Mouse (Mus musculus) lung, embryonic 14.5 days (tissue): Measurements from ENCODE around the gene Kcnn3. TPM values are rescaled to one million over a fixed set of nuclear protein-coding genes. Genes with fewer than 3 reads are reported as not detected.

Source experiments
- ATAC-seq: fragments of 200-750 bp; cut with Nextera tagmentation; 2 replicates; pipeline ENCODE4 v1.8.0; 2017; ENCODE audit warnings: mild to moderate bottlenecking, moderate TSS enrichment, moderate library complexity; ENCODE audit not compliant: insufficient read depth
- DNase-seq: peaks from one replicate; pipeline ENCODE4 v3.0.0-alpha.2; 2015
- H3K27ac ChIP-seq: fragments of 300-500 bp; sonication (generic); 2 replicates; pipeline ENCODE4 v1.5.1; 2014; ENCODE audit warnings: low read depth, mild to moderate bottlenecking, moderate library complexity
- H3K27me3 ChIP-seq: fragments of 300-500 bp; sonication (generic); 2 replicates; pipeline ENCODE4 v1.6.1; 2014; ENCODE audit warnings: low read length, control low read depth; ENCODE audit not compliant: insufficient read depth
- H3K36me3 ChIP-seq: fragments of 300-500 bp; sonication (generic); 2 replicates; pipeline ENCODE4 v1.6.1; 2014; ENCODE audit warnings: control low read depth; ENCODE audit not compliant: insufficient read depth
- H3K4me1 ChIP-seq: fragments of 300-500 bp; sonication (generic); 2 replicates; pipeline ENCODE4 v1.6.1; 2014; ENCODE audit warnings: antibody characterized with exemption, control low read depth; ENCODE audit not compliant: insufficient read depth
- H3K4me2 ChIP-seq: fragments of 300-500 bp; sonication (generic); 2 replicates; pipeline ENCODE4 v1.6.1; 2014; ENCODE audit warnings: mild to moderate bottlenecking
- H3K4me3 ChIP-seq: fragments of 300-500 bp; sonication (generic); 2 replicates; pipeline ENCODE4 v1.5.1; 2014; ENCODE audit warnings: low read depth, low read length
- H3K9ac ChIP-seq: fragments of 300-500 bp; sonication (generic); 2 replicates; pipeline ENCODE4 v1.6.1; 2014
- H3K9me3 ChIP-seq: fragments of 300-500 bp; sonication (generic); 2 replicates; pipeline ENCODE4 v1.6.1; 2016; ENCODE audit warnings: low read depth, low read length, control low read depth
- CTCF ChIP-seq: IDR thresholded peaks from 2 replicates; pipeline ENCODE4 v1.5.1; 2016; ENCODE audit warnings: antibody characterized with exemption, low read depth
- WGBS: fragments of 180-500 bp; shearing (Covaris S2); extraction: QIAGEN DNeasy Blood & Tissue Kit; methylation state at CpG from one replicate; pipeline ENCODE4 v1.1.7; 2014; 5-methylcytosine and 5-hydroxymethylcytosine counted together
- polyA plus RNA-seq: library from polyadenylated mRNA; unstranded; fragments of >200 nt; fragmentation: Nextera tagmentation; extraction: Ambion mirVana; gene quantifications from 2 replicates; pipeline ENCODE4 v1.2.1, GENCODE M21; 2014

The Kcnn3 gene
- polyA plus RNA-seq, 1 experiment from 2014 or later = 1.0 TPM

- H3K27ac ChIP-seq = no peak overlapping the region
- no peak for TF ChIP-seq CTCF
- no peaks in the 10 kb centered on the region for H3K27me3 ChIP-seq
- 79% methylated on average over 1 of the region's 1 CpGs for WGBS
- no peaks in the 10 kb centered on the region for H3K9me3 ChIP-seq
- no peaks in the 10 kb centered on the region for H3K36me3 ChIP-seq
- no peak overlapping the region for H3K9ac ChIP-seq
- H3K4me1 ChIP-seq = no peaks in the 10 kb centered on the region
- no peak for ATAC-seq
- H3K4me2 ChIP-seq = no peak overlapping the region
- no peak overlapping the region for H3K4me3 ChIP-seq
- DNase-seq = no peak
Measured at GRCm38 (mm10) chr3:89698958-89699357, 179.0 kb downstream of the Kcnn3 start.

- ATAC-seq (no peak), DNase-seq (no peak)
- no peaks in the 10 kb centered on the region for H3K36me3 ChIP-seq
- no peaks in the 10 kb centered on the region for H3K4me1 ChIP-seq
- 52% methylated on average over 11 of the region's 11 CpGs for WGBS
- no peak overlapping the region for H3K4me2 ChIP-seq
- no peaks in the 10 kb centered on the region for H3K27me3 ChIP-seq
- TF ChIP-seq CTCF = no peak
- no peaks in the 10 kb centered on the region for H3K9me3 ChIP-seq
- H3K4me3 ChIP-seq = no peak overlapping the region
- no peak overlapping the region for H3K27ac ChIP-seq
- H3K9ac ChIP-seq = no peak overlapping the region
Measured at GRCm38 (mm10) chr3:89700461-89700860, 180.5 kb downstream of the Kcnn3 start.

GRCm38 (mm10) chr3:89703596-89703995 is 183.6 kb downstream of the Kcnn3 start:
- WGBS = 52% methylated on average over 3 of the region's 3 CpGs
- TF ChIP-seq CTCF = no peak
- Histone ChIP-seq H3K4me1 (no peaks in the 10 kb centered on the region), H3K4me3 (no peak overlapping the region), H3K4me2 (no peak overlapping the region), H3K27ac (no peak overlapping the region), H3K36me3 (no peaks in the 10 kb centered on the region), H3K27me3 (no peaks in the 10 kb centered on the region), H3K9me3 (no peaks in the 10 kb centered on the region), H3K9ac (no peak overlapping the region)
- ATAC-seq = no peak
- DNase-seq = no peak

GRCm38 (mm10) chr3:89704064-89704463 is 184.1 kb downstream of the Kcnn3 start:
- H3K27ac ChIP-seq = no peak overlapping the region
- no peaks in the 10 kb centered on the region for H3K27me3 ChIP-seq
- no peaks in the 10 kb centered on the region for H3K9me3 ChIP-seq
- H3K36me3 ChIP-seq = no peaks in the 10 kb centered on the region
- 74% methylated on average over 6 of the region's 6 CpGs for WGBS
- H3K4me1 ChIP-seq = no peaks in the 10 kb centered on the region
- no peak for TF ChIP-seq CTCF
- no peak overlapping the region for H3K9ac ChIP-seq
- DNase-seq (no peak), ATAC-seq (no peak)
- H3K4me2 ChIP-seq = no peak overlapping the region
- H3K4me3 ChIP-seq = no peak overlapping the region

- H3K27ac ChIP-seq = no peak within 1 kb of the TSS
- H3K9me3 ChIP-seq = no peaks in the 10 kb centered on the region
- TF ChIP-seq CTCF = peak; percentile 67
- H3K36me3 ChIP-seq = no peaks in the 10 kb centered on the region
- no peaks in the 10 kb centered on the region for H3K4me1 ChIP-seq
- WGBS = 6% methylated on average over 28 of the region's 28 CpGs
- no peaks in the 10 kb centered on the region for H3K27me3 ChIP-seq
- DNase-seq (peak; percentile 90), ATAC-seq (peak; percentile 88)
- peak within 1 kb of the TSS; percentile 88 for H3K9ac ChIP-seq
- H3K4me3 ChIP-seq = peak within 1 kb of the TSS; percentile 93
- H3K4me2 ChIP-seq = peak within 1 kb of the TSS; percentile 92
Measured at GRCm38 (mm10) chr3:89714359-89715206, 194.6 kb downstream of the Kcnn3 start, which contains the start of gene Adar. Gene Adar, plus strand, starts transcription at chr3:89715022.

GRCm38 (mm10) chr3:89715207-89715966 is 195.4 kb downstream of the Kcnn3 start:
- no peaks in the 10 kb centered on the region for H3K36me3 ChIP-seq
- ATAC-seq (peak; percentile 57; the same call in 1 of the 2 replicates), DNase-seq (peak; percentile 33)
- no peak for TF ChIP-seq CTCF
- no peaks in the 10 kb centered on the region for H3K9me3 ChIP-seq
- no peaks in the 10 kb centered on the region for H3K27me3 ChIP-seq
- H3K4me2 ChIP-seq = peak overlapping the region; percentile 92
- H3K27ac ChIP-seq = no peak overlapping the region
- peak overlapping the region; percentile 93 for H3K4me3 ChIP-seq
- 1% methylated on average over 59 of the region's 59 CpGs for whole genome bisulfite sequencing
- no peaks in the 10 kb centered on the region for H3K4me1 ChIP-seq
- peak overlapping the region; percentile 88 for H3K9ac ChIP-seq

GRCm38 (mm10) chr3:89715967-89716256 is 195.9 kb downstream of the Kcnn3 start:
- TF ChIP-seq CTCF = no peak
- Histone ChIP-seq H3K27me3 (no peaks in the 10 kb centered on the region), H3K9ac (peak overlapping the region; percentile 88), H3K4me2 (peak overlapping the region; percentile 92), H3K36me3 (no peaks in the 10 kb centered on the region), H3K4me1 (no peaks in the 10 kb centered on the region), H3K27ac (no peak overlapping the region), H3K9me3 (no peaks in the 10 kb centered on the region), H3K4me3 (peak overlapping the region; percentile 93)
- 39% methylated on average over 6 of the region's 6 CpGs for WGBS
- DNase-seq (no peak), ATAC-seq (no peak)
